Mouse (Mus musculus): Measurements from ENCODE around the gene Gm20605. TPM values are rescaled to one million over a fixed set of nuclear protein-coding genes. Genes with fewer than 3 reads are reported as not detected.
"Not testable (repeated sequence)": the region's sequence is repeated elsewhere in the genome, so short reads cannot be mapped to it uniquely, and the experiment has no call there.

Gm20605 gene
- total RNA-seq, 2 experiments from 2014 or later = 10.7 to 11.3 TPM

DNA sequence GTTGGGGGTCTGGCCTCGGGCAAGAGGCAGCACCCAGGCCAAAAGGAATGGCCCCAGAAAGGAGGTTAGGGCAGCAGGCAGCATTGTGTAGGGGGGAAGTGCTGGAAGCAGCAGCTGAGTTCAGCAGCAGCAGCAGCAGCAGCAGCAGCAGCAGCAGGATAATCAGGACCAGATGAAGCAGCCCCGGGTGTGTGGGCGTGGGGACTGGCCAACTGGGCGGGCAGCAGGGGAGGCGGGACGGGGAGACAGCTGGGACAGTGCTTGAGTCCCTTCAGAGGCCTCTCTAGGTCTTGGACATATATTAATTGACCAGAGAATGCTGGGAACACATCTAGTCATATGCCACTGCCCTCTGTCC is 17.8 kb upstream of the Gm20605 start:
- DNase-seq (ENCODE audit: low spot score in 2 of 2) = peak; percentile 56 to 59

DNA sequence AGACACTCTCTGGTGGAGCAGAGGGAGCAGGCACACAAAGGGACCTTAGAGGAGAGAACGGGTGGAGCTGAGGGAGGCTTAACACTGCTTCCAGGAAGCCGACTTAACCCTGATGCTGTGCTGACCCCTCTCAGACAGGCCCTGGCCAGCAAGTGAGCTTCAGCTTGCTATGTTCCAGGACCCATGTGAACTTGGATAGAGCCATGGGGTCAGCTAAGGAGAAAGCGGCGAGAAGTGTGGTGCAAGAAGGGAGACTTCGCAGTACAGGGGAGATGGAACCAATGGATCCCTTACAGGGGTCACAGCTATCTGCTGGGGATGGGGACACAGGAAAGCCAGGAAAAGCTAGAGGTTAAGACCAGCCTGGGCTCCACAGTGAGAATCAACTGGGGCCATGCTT is 15.9 kb upstream of the Gm20605 start:
- DNase-seq (ENCODE audit: low spot score in 2 of 2) = no peak

DNA sequence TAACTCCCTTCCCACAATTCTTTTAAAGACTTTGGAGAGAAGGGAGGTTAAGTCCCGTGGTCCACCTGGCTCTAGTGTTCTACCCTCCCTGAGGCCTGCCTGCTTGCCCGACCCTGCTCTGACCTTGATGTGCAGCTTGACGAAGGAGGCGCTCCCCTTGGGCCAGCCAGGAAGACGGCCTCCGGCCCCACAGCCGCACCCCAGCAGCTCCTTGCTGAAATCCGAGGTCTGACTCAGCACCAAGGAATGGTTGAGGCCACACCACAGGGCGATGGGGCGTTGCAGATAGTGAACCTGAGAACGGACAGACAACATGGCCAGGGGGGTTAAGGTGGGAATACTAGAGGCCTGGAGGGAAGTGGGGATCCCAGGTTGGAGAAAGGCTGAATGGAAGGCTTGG is 15.4 kb upstream of the Gm20605 start, which contains the start of gene Pcolce:
Pcolce (minus strand) TSS at position 235 of the 400 bp plus-strand sequence.
- peak in 1 of 2 experiments; percentile 58 for DNase-seq (ENCODE audit: low spot score in 2 of 2)

DNA sequence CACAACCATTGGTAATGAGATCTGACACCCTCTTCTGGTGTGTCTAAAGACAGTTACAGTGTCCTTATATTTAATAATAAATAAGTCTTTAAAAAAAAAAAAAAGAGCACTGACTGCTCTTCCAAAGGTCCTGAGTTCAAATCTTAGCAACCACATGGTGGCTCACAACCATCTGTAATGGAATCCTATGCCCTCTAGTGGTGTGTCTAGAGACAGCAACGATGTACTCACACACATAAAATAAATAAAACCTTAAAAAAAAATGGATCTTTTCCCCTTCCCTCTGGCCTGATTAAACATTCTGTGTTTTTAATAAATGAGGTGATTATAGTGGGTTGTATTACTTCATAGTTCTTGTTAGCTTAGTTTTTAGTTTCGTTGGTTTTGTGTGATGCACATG is 14.1 kb upstream of the Gm20605 start:
- DNase-seq (ENCODE audit: low spot score in 2 of 2) = not testable (repeated sequence)

GRCm38 (mm10) chr5:137615347-137615746 is 13.6 kb upstream of the Gm20605 start:
- no peak for DNase-seq (ENCODE audit: low spot score in 2 of 2)

DNA sequence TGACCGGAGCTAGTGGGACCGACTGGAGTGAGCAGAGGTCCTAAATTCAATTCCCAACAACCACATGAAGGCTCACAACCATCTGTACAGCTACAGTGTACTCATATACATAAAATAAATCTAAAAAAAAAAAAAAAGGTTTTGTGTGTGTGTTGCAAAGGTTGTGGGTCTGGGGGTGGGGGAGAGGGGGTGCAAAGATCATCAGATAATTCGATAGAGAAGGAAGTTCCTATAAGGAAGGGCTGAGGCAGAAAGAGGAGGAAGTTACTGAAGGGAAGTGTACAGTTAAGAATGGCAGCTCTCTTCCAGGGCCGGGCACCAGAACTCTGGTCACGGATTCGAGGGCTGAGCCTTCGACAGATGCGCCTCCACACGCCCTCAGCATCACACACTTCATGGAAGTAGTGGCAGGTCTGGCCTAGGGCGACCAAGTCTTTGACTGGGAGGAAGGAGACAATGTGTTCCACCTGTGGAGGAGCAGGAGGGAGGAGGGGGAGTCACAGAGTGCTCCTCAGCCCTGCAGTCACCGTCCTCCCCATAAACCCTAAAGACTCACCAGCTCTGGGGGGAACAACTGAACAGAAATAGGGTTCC is 4.9 kb upstream of the Gm20605 start:
- no peak for DNase-seq (ENCODE audit: low spot score in 2 of 2)

GRCm38 (mm10) chr5:137627991-137628390 is 984 bp upstream of the Gm20605 start:
- DNase-seq (ENCODE audit: low spot score in 2 of 2) = peak in 1 of 2 experiments; percentile 40

GRCm38 (mm10) chr5:137629306-137629721 is 339 bp downstream of the Gm20605 start:
- DNase-seq (ENCODE audit: low spot score in 2 of 2) = no peak

DNA sequence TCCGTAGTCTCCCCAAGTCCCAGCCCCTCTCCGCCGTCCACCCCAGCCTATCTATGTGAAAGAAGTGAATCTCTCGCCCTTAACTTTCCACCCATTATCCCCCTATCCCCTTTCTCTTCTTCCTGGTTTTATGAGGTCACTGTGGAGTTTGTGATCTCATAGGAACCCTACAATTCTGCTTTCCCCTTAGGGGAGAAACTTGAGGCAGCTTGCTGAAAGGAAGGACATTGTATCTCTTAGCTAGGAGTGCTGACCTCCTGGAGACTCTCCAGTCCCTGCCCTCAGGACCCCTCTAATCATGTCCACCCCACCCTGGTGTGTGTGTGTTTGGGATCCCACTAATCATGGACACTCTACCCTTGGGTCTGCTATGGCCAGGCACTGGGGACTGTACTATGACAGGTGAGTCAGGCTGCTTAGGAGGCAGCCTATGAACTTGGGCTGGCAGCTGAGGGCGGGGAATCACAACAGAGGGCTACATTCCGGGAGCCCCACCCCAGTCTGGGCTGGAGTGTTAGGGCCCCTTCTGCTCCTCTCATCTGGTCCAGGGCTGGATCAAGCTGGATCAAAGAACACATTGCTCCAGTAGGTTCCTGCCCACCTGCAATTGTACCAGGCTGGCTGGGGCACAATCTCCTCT is 1.1 kb downstream of the Gm20605 start:
- no peak for DNase-seq (ENCODE audit: low spot score in 2 of 2)

DNA sequence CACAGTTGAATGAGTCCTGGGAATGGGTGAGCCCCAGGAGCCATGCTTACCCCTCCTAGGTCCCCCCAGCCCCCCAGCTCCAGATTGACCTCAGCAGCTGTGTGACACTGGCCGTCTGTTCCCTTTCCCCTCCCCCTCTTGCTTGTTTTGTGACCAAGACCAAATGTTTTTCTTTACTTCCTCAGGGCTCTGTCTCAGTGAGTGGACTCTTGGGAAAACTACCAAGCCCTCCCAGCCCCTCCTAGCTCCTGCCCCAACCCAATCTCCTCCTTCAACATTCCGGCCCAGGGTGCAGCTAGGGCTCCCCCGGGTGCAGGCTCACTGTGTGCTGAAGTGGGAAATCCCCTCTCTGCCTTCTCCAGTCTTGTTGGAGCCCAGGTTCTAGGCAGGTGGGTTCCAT is 1.6 kb downstream of the Gm20605 start:
- no peak for DNase-seq (ENCODE audit: low spot score in 2 of 2)

DNA sequence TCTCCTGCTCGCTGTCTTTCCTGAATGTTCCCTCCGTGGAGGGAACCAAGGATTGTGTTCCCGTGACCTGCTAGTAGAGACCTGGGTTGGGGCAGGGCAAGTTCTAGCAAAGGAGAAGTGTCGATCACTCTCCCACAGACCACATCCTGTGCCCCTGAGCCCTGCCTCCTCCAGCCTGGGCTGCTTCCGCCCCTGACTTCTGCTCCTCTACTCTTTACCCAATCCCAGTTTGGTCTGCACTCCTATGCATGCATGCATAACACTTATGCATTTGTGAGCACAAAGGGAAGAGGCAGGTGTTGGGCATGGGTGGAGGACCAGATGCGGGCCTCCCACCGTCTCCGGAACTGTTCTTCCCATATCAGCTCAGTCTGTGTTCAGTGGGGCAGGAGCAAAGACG is 2.2 kb downstream of the Gm20605 start:
- DNase-seq (ENCODE audit: low spot score in 2 of 2) = no peak

DNA sequence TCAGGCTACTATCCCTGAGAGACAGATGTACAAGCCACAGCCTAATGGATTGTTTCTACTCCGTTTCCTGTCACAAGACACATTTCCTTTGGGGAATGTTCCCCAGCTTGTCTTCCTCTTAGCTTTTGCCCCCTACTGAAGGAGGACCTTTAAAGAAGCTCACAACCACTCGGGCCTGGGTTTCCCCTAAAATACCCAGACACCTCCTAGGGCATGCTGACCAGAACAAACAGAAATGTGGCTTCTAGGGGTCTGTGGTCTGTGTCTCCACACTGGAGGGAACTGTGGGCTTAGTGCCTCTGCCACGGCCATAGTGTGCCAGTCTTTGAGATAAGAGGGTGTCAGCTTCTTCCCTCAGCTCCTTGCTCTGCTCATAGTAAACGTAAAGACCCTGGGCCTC is 2.6 kb downstream of the Gm20605 start:
- no peak for DNase-seq (ENCODE audit: low spot score in 2 of 2)

DNA sequence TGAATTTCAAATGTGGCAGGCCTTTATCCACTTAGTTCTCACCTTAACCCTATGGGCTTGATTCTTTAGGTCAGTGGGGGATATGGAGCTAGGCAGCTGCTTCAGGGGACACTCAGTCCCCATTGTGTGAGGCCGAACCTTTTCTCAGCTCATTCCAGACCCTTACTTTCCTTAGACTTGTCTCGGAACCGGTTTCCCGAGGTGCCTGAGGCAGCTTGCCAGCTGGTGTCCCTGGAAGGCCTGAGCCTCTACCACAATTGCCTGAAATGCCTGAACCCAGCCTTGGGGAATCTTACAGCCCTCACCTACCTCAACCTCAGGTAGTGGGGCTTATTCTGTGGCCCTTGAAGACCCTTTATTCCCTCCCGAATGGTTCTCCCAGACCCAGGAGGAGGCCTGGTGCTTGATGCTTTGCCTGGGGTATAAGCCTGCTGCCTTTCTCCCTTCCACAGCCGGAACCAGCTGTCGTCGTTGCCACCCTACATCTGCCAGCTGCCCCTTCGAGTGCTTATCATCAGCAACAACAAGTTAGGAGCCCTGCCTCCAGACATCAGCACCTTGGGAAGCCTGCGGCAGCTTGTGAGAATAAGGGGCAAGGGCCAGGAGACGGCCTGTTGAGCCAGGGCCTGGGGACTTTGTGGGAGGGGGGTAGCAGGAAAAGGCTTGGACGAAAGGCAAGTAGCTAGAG is 4.6 kb downstream of the Gm20605 start:
- DNase-seq (ENCODE audit: low spot score in 2 of 2) = no peak

DNA sequence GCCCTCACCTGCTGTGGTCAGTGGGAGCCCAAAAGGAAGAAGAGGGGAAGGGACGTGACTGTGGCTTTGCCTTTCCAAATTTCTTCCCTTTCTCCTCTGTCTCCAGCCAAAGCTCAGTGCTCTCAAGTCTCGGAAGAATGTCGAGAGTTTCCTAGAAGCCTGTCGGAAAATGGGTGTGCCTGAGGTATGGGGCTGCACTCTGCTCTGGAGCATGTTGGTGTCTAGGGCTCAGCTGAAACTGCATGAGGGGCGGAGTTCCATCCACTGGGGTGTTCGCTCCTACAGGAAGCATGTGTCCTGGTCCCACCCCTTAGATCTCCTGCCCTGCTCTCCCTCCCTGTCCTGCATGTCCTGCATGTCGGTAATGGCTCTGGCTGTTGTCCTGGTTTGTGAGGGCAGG is 10.5 kb downstream of the Gm20605 start:
- no peak for DNase-seq (ENCODE audit: low spot score in 2 of 2)

- peak in 1 of 2 experiments; percentile 59 for DNase-seq (ENCODE audit: low spot score in 2 of 2)
Measured at GRCm38 (mm10) chr5:137641054-137641453, 12.1 kb downstream of the Gm20605 start, which contains the start of gene Sap25. Gene Sap25, plus strand, starts transcription at chr5:137641334.

GRCm38 (mm10) chr5:137642886-137643285 is 13.9 kb downstream of the Gm20605 start:
- DNase-seq (ENCODE audit: low spot score in 2 of 2) = no peak

- no peak for DNase-seq (ENCODE audit: low spot score in 2 of 2)
Measured at GRCm38 (mm10) chr5:137644484-137644883, 15.5 kb downstream of the Gm20605 start.

- no peak for DNase-seq (ENCODE audit: low spot score in 2 of 2)
Measured at GRCm38 (mm10) chr5:137645091-137645651, 16.2 kb downstream of the Gm20605 start.

DNA sequence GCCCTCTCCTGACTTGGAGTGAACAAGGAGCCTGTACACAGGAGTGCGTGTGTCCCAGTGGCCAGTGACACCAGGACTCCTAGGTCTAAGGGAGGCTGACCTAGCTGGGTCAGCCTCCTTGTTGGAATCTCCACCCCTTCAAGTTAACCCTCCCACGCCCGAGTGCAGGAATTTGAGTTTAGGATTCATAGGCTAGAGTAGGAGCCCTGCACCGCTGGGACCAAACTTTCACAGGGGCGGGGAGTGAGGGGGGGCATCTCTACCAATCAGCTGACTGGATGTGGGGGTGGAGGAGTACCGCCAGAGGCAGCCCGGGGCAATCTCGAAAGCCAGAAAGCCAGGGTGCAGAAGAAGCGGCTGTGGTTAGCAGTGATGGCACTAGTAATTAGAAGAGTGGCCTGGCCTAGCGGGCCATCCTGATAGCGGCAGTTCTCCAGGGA is 16.7 kb downstream of the Gm20605 start, which contains the start of gene Irs3:
Irs3 (minus strand) TSS at position 63 of the 440 bp plus-strand sequence.
- no peak for DNase-seq (ENCODE audit: low spot score in 2 of 2)

DNA sequence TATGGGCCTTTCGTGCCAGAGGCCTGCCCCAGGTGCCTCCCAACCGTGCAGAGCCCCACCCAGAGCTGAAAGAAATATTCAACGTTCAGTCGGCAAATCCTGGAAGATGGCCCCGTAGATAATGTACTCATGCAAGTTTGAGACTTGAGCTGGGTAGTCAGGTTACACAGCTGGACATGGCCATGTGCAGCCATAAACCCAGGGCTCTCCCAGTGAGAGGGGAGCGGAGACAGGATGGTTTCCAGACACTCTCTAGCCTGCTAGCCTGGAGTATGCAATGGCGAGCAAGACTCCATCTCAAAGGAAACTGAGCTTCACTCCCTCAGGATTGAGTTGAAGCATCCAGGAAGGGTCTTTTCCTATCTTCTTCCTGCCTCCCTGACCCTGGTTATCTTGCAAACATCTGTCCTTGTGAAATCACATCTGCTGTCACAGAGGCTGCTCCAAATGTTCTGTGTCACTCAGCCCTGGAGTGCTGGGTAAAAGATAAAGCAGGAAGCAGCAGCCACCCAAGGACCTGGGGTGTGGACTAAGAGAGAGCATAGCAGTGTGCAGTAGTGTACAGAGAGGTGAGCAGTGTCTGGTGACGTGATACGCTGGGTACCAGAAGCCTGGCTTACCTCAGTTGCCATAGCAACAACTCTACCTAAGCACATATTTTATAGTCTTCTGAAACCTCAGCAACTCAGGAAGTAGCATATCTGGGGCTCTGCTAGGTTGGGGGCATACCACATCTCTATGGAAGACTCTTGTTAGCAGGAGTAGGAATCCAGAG is 19.0 kb downstream of the Gm20605 start:
- DNase-seq (ENCODE audit: low spot score in 2 of 2) = no peak

DNA sequence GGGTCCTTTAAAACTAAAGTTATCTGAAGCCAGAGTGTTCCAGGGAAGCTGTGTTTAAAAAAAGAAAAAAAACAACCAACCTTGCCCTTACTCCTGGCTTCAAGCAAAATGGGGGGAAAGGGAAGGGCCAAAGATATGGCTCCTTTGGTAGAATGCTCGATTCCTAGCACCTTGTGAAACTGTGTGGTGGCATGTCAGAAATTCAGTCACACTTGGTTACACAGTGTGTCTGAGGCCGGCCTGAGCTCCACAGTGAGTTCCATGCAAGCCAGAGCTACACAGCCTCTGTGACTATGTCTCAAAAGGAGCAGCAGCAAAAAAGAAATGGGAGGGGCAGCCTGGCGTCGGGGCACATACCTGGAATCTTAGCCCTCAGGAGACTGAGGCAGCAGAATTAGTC is 20.3 kb downstream of the Gm20605 start:
- DNase-seq (ENCODE audit: low spot score in 2 of 2) = no peak
